ENCODE assay signal across 15 mouse cellular contexts in genomic region chr14:54398528-54398916, GRCm38 (mm10). TPM values are rescaled to one million over a fixed set of nuclear protein-coding genes. Genes with fewer than 3 reads are reported as not detected.
DNase-seq lines count a peak whose midpoint lies in the region; ATAC-seq and TF ChIP-seq lines count a peak whose summit lies in the region.
"Had no signal": no experiment of that assay in that cellular context is flagged by ENCODE, and none has a peak within 500 bp of the region (broad histone marks: within the 10 kb centered on the region; RNA-seq: fewer than 3 reads in every experiment).

No protein-coding gene starts in this region.

- H3K79me2 ChIP-seq in liver, adult 2 months (ENCODE audit: control insufficient read depth, insufficient read depth, low read length) = no peaks in the 10 kb centered on the region

- no peaks in the 10 kb centered on the region for H3K27me3 ChIP-seq in liver, adult 2 months (ENCODE audit: control insufficient read depth, insufficient read depth, low read length)
- H3K27me3 ChIP-seq: forebrain, embryonic 15.5 days; midbrain, embryonic 12.5 days had no signal

- no peak for TF ChIP-seq CTCF in liver, adult 2 months (IDR thresholded peaks at IDR 0.05; ENCODE audit: low read depth, low read length)

- no peak for TF ChIP-seq POLR2A in liver, adult 2 months (IDR thresholded peaks at IDR 0.05; ENCODE audit: extremely low read depth, insufficient read depth, low read length)

- no peak for DNase-seq in liver, adult 2 months (ENCODE audit: extremely low read depth, low read depth, low spot score)
- no peak for DNase-seq in liver
- peak; percentile 32 for DNase-seq in CD4-positive, CD25-positive, alpha-beta regulatory T cell, adult 2 months (ENCODE audit: low read depth, low spot score)
- DNase-seq in frontal cortex, postnatal 36 days (ENCODE audit: low spot score in 2 of 2) = no peak
- no peak for DNase-seq in c-Kit-positive CD71-positive TER-119-positive erythroid progenitor cells, embryonic 14.5 days (ENCODE audit: low spot score)
- DNase-seq: adrenal gland, postnatal 10 days; cerebellum, postnatal 10 days; lung, postnatal 14 days had no signal

- no peaks in the 10 kb centered on the region; the same call in 1 of the 2 replicates for H3K4me1 ChIP-seq in liver, adult 2 months (ENCODE audit: control insufficient read depth, insufficient read depth, low read length)
- H3K4me1 ChIP-seq: forebrain, embryonic 15.5 days; midbrain, embryonic 12.5 days had no signal

- 0 out of 2 replicates have a peak overlapping the region, but pooled peaks have one; percentile 13 for H3K27ac ChIP-seq in liver, adult 2 months (replicated peaks; ENCODE audit: insufficient read depth, low read depth, low read length)
- H3K27ac ChIP-seq: forebrain, embryonic 15.5 days; heart, adult 2 months; layer of hippocampus, adult 2 months; midbrain, embryonic 12.5 days had no signal

- peak; percentile 35 for ATAC-seq in activated CD4-positive, CD25-positive, alpha-beta regulatory T cell, adult 4 months
- peak; percentile 65 for ATAC-seq in megakaryocyte progenitor cell, adult 5-6 weeks (replicated peaks; ENCODE audit: poor library complexity)
- ATAC-seq: forebrain, embryonic 15.5 days had no signal

- no peak overlapping the region for H3K9ac ChIP-seq in liver, adult 2 months (ENCODE audit: low read depth, low read length)
- H3K9ac ChIP-seq: forebrain, embryonic 15.5 days; midbrain, embryonic 12.5 days had no signal

- WGBS in liver, adult 2 months = 75% methylated on average over 7 of the region's 7 CpGs

- no peak overlapping the region for H3K4me3 ChIP-seq in liver, adult 2 months (ENCODE audit: insufficient read depth, low read depth, low read length)
- H3K4me3 ChIP-seq: erythroblast, embryonic 14.5 days; forebrain, embryonic 15.5 days; heart, adult 2 months; layer of hippocampus, adult 2 months; midbrain, embryonic 12.5 days had no signal

- no peaks in the 10 kb centered on the region for H3K36me3 ChIP-seq in liver, adult 2 months (ENCODE audit: control insufficient read depth, insufficient read depth, low read length)
- H3K36me3 ChIP-seq: forebrain, embryonic 15.5 days; midbrain, embryonic 12.5 days had no signal

RNA-seq across cellular contexts. Expression of gene Slc7a7, which starts 19.1 kb away (rescaled TPM):
- total RNA-seq in liver, adult 2 months (2014; rRNA removed) = 2.2 and 2.3 TPM in 2 replicates
- 2.6 and 4.1 TPM in 2 replicates for polyA plus RNA-seq in liver, adult 2 months (2012; rRNA removed)
- 1 to 10 TPM in 1 of 2 experiments, under 1 TPM in 1; 0.54 to 1.1 TPM for polyA plus RNA-seq in activated CD4-positive, CD25-positive, alpha-beta regulatory T cell, adult 4 months (2017; shearing (Covaris generic))
- 2.7 and 3.5 TPM in 2 replicates for total RNA-seq in megakaryocyte progenitor cell, adult 5-6 weeks (2015)
- 5.4 and 6.4 TPM in 2 replicates for total RNA-seq in megakaryocyte progenitor cell, adult 5-6 weeks (2017)

RNA-seq across cellular contexts. Expression of gene Mrpl52, which starts 28.2 kb away (rescaled TPM):
- total RNA-seq in liver, adult 2 months (2014; rRNA removed) = 77.8 and 85.8 TPM in 2 replicates
- 876 and 1,262 TPM in 2 replicates for polyA plus RNA-seq in liver, adult 2 months (2012; rRNA removed)
- 100 to 1,000 TPM; 315 to 319 TPM for polyA plus RNA-seq in activated CD4-positive, CD25-positive, alpha-beta regulatory T cell, adult 4 months (2017; shearing (Covaris generic))
- 118 and 124 TPM in 2 replicates for total RNA-seq in megakaryocyte progenitor cell, adult 5-6 weeks (2015)
- 75.1 and 86.7 TPM in 2 replicates for total RNA-seq in megakaryocyte progenitor cell, adult 5-6 weeks (2017)

RNA-seq across cellular contexts. Expression of gene Mmp14, which starts 32.9 kb away (rescaled TPM):
- 9.0 and 12.4 TPM in 2 replicates for total RNA-seq in liver, adult 2 months (2014; rRNA removed)
- 44.0 and 52.6 TPM in 2 replicates for polyA plus RNA-seq in liver, adult 2 months (2012; rRNA removed)
- under 1 TPM; 0.24 to 0.25 TPM for polyA plus RNA-seq in activated CD4-positive, CD25-positive, alpha-beta regulatory T cell, adult 4 months (2017; shearing (Covaris generic))
- total RNA-seq in megakaryocyte progenitor cell, adult 5-6 weeks (2015) = 2.1 and 4.5 TPM in 2 replicates
- total RNA-seq in megakaryocyte progenitor cell, adult 5-6 weeks (2017) = 3.0 and 4.1 TPM in 2 replicates

RNA-seq across cellular contexts. Expression of gene Oxa1l, which starts 37.9 kb away (rescaled TPM):
- total RNA-seq in liver, adult 2 months (2014; rRNA removed) = 16.4 and 23.1 TPM in 2 replicates
- 108 and 116 TPM in 2 replicates for polyA plus RNA-seq in liver, adult 2 months (2012; rRNA removed)
- 10 to 100 TPM; 51.7 to 82.3 TPM for polyA plus RNA-seq in activated CD4-positive, CD25-positive, alpha-beta regulatory T cell, adult 4 months (2017; shearing (Covaris generic))
- 49.6 and 56.2 TPM in 2 replicates for total RNA-seq in megakaryocyte progenitor cell, adult 5-6 weeks (2015)
- 37.0 and 37.9 TPM in 2 replicates for total RNA-seq in megakaryocyte progenitor cell, adult 5-6 weeks (2017)
